Mouse (Mus musculus) embryo, embryonic 10.5 days (tissue): Measurements from ENCODE around the gene Arl9.
"Not testable (repeated sequence)": the region's sequence is repeated elsewhere in the genome, so short reads cannot be mapped to it uniquely, and the experiment has no call there.

Experiments used
- DNase-seq: peaks from one replicate; pipeline ENCODE4 v3.0.0-alpha.2; 2015; ENCODE audit warnings: low spot score

Arl9 gene

GRCm38 (mm10) chr5:77015544-77016482 is 12.0 kb downstream of the Arl9 start, which contains the start of gene Thegl:
Thegl (plus strand) TSS chr5:77016023.
- DNase-seq = peak; percentile 91

- DNase-seq = no peak
These were observed 24.2 kb downstream of the Arl9 start for GRCm38 (mm10) chr5:77028034-77028433.

- DNase-seq = peak; percentile 29
These were observed 25.9 kb downstream of the Arl9 start for GRCm38 (mm10) chr5:77029735-77030134.

- DNase-seq = not testable (repeated sequence)
These were observed 31.2 kb downstream of the Arl9 start for GRCm38 (mm10) chr5:77035101-77035500.

- no peak for DNase-seq
These were observed 34.6 kb downstream of the Arl9 start for GRCm38 (mm10) chr5:77038451-77038850.

- DNase-seq = no peak
These were observed 35.5 kb downstream of the Arl9 start for GRCm38 (mm10) chr5:77039391-77039790.

- DNase-seq = no peak
These were observed 40.5 kb downstream of the Arl9 start for GRCm38 (mm10) chr5:77044362-77044761.

GRCm38 (mm10) chr5:77052616-77053015 is 48.8 kb downstream of the Arl9 start:
- DNase-seq = no peak

- DNase-seq = no peak
These were observed 53.1 kb downstream of the Arl9 start for GRCm38 (mm10) chr5:77056881-77057440.
